Comparison of ENCODE assay signal across 28 mouse cellular contexts in the genomic region with DNA sequence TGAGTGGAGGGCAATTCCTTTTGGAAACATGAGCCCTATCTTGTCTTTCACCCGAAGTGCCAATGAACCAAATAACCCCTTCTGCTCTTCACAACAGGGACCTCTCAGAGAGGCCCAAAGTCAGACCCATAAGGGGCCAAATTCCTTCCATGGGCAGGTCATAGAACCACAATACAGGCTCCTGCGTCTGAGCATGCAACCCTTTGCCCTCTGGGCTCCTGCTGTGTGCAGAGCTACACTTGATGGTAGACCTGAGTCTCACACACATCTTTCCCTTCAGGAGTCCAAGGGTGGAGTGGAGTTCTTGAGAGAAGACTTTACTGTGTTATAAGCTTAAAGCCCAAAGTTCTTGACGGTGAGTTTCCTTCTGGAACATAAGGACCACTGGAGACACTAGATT. TPM values are rescaled to one million over a fixed set of nuclear protein-coding genes. Genes with fewer than 3 reads are reported as not detected.
DNase-seq lines count a peak whose midpoint lies in the region; ATAC-seq and TF ChIP-seq lines count a peak whose summit lies in the region.
"Had no signal": no experiment of that assay in that cellular context is flagged by ENCODE, and none has a peak within 500 bp of the region (broad histone marks: within the 10 kb centered on the region; RNA-seq: fewer than 3 reads in every experiment).

No protein-coding gene starts in this region.

- H3K27me3 ChIP-seq in hindbrain, embryonic 10.5 days (ENCODE audit: insufficient read depth, poor library complexity, severe bottlenecking): no peaks in the 10 kb centered on the region
- H3K27me3 ChIP-seq in hindbrain, embryonic 12.5 days: no peaks in the 10 kb centered on the region
- H3K27me3 ChIP-seq in kidney, embryonic 16.5 days (ENCODE audit: insufficient read depth, low read length): no peaks in the 10 kb centered on the region
- H3K27me3 ChIP-seq in testis, adult 2 months (ENCODE audit: control insufficient read depth, insufficient read depth, low read length): no peaks in the 10 kb centered on the region
- no peaks in the 10 kb centered on the region for H3K27me3 ChIP-seq in midbrain, embryonic 15.5 days (replicated peaks)
- H3K27me3 ChIP-seq: heart, embryonic 13.5 days; hindbrain, embryonic 13.5 days; Patski had no signal

- no peak for TF ChIP-seq CTCF in testis, adult 2 months (IDR thresholded peaks at IDR 0.05; ENCODE audit: control insufficient read depth, insufficient read depth, insufficient replicate concordance, low read depth, low read length)

- H3K9me3 ChIP-seq in hindbrain, embryonic 10.5 days: no peaks in the 10 kb centered on the region
- no peaks in the 10 kb centered on the region for H3K9me3 ChIP-seq in hindbrain, embryonic 12.5 days (replicated peaks)
- H3K9me3 ChIP-seq in kidney, embryonic 16.5 days (ENCODE audit: low read length): no peaks in the 10 kb centered on the region
- H3K9me3 ChIP-seq in midbrain, embryonic 15.5 days: no peaks in the 10 kb centered on the region
- H3K9me3 ChIP-seq: forebrain, embryonic 10.5 days; forebrain, embryonic 13.5 days; heart, embryonic 10.5 days; heart, embryonic 13.5 days; hindbrain, embryonic 13.5 days had no signal

- TF ChIP-seq POLR2A in testis, adult 2 months (IDR thresholded peaks at IDR 0.05; ENCODE audit: control insufficient read depth, low read depth, low read length): no peak

- peaks cover 46% of the 10 kb centered on the region for H3K4me1 ChIP-seq in hindbrain, embryonic 10.5 days (replicated peaks)
- H3K4me1 ChIP-seq in hindbrain, embryonic 12.5 days: peaks cover 20% of the 10 kb centered on the region
- H3K4me1 ChIP-seq in kidney, embryonic 16.5 days (ENCODE audit: insufficient read depth, low read length): peaks cover 86% of the 10 kb centered on the region
- 0 out of 2 replicates have a peak, but pooled peaks cover 2% of the 10 kb centered on the region for H3K4me1 ChIP-seq in testis, adult 2 months (ENCODE audit: control insufficient read depth, insufficient read depth, low read length)
- H3K4me1 ChIP-seq in midbrain, embryonic 15.5 days: no peaks in the 10 kb centered on the region
- H3K4me1 ChIP-seq: forebrain, embryonic 13.5 days had no signal

- ATAC-seq in hindbrain, embryonic 12.5 days (ENCODE audit: low FRiP score): no peak
- ATAC-seq in kidney, embryonic 16.5 days (ENCODE audit: low FRiP score, low TSS enrichment): no peak
- no peak for ATAC-seq in midbrain, embryonic 15.5 days (replicated peaks)
- ATAC-seq: activated CD4-positive, CD25-positive, alpha-beta regulatory T cell, adult 4 months; forebrain, embryonic 13.5 days; forebrain, embryonic 16.5 days; hindbrain, embryonic 16.5 days; Patski had no signal

- H3K4me2 ChIP-seq in hindbrain, embryonic 12.5 days (replicated peaks): no peak overlapping the region
- no peak overlapping the region for H3K4me2 ChIP-seq in kidney, embryonic 16.5 days (replicated peaks; ENCODE audit: low read depth, low read length)
- H3K4me2 ChIP-seq in midbrain, embryonic 15.5 days: no peak overlapping the region
- H3K4me2 ChIP-seq: forebrain, embryonic 13.5 days; heart, embryonic 13.5 days; hindbrain, embryonic 13.5 days had no signal

- 46% methylated on average over 3 of the region's 3 CpGs for WGBS in hindbrain, embryonic 10.5 days
- 54% methylated on average over 3 of the region's 3 CpGs for WGBS in hindbrain, embryonic 12.5 days
- WGBS in kidney, embryonic 16.5 days: 39% methylated on average over 3 of the region's 3 CpGs
- WGBS in midbrain, embryonic 15.5 days: 59% methylated on average over 3 of the region's 3 CpGs

- H3K4me3 ChIP-seq in hindbrain, embryonic 10.5 days: no peak overlapping the region
- no peak overlapping the region for H3K4me3 ChIP-seq in hindbrain, embryonic 12.5 days
- no peak overlapping the region for H3K4me3 ChIP-seq in kidney, embryonic 16.5 days (ENCODE audit: low read length)
- peak overlapping the region; percentile 52 for H3K4me3 ChIP-seq in testis, adult 2 months (ENCODE audit: control insufficient read depth, low read depth, low read length)
- no peak overlapping the region for H3K4me3 ChIP-seq in midbrain, embryonic 15.5 days
- H3K4me3 ChIP-seq: forebrain, embryonic 10.5 days; forebrain, embryonic 13.5 days; heart, adult 2 months; heart, embryonic 10.5 days; heart, embryonic 13.5 days; hindbrain, embryonic 13.5 days had no signal

- peak overlapping the region; percentile 53; the same call in 1 of the 2 replicates for H3K27ac ChIP-seq in hindbrain, embryonic 10.5 days
- no peak overlapping the region for H3K27ac ChIP-seq in hindbrain, embryonic 12.5 days
- peak overlapping the region; percentile 83 for H3K27ac ChIP-seq in kidney, embryonic 16.5 days (ENCODE audit: low read length)
- no peak overlapping the region for H3K27ac ChIP-seq in testis, adult 2 months (ENCODE audit: control insufficient read depth, insufficient read depth, low read depth, low read length)
- H3K27ac ChIP-seq in midbrain, embryonic 15.5 days: no peak overlapping the region
- H3K27ac ChIP-seq: forebrain, embryonic 10.5 days; forebrain, embryonic 13.5 days; heart, adult 2 months; heart, embryonic 10.5 days; heart, embryonic 13.5 days; hindbrain, embryonic 13.5 days had no signal

- DNase-seq in hindbrain, embryonic 10.5 days (ENCODE audit: low spot score): no peak
- DNase-seq in kidney, adult 18-20 months: no peak
- no peak for DNase-seq in testis, postnatal 10 days (ENCODE audit: low spot score)
- DNase-seq: adrenal gland, adult 8-10 months; adrenal gland, postnatal 25 days; cerebellum, adult 11-12 months; cerebellum, adult 8-10 months; cerebellum, postnatal 10 days; cerebellum, postnatal 36 days; gastrocnemius, postnatal 10 days; gastrocnemius, postnatal 36 days; heart, adult 2 months; heart, postnatal 14 days; heart, postnatal 4 days had no signal

- H3K36me3 ChIP-seq in hindbrain, embryonic 10.5 days: no peaks in the 10 kb centered on the region
- H3K36me3 ChIP-seq in hindbrain, embryonic 12.5 days: no peaks in the 10 kb centered on the region
- no peaks in the 10 kb centered on the region for H3K36me3 ChIP-seq in kidney, embryonic 16.5 days (ENCODE audit: insufficient read depth, low read length)
- H3K36me3 ChIP-seq in testis, adult 2 months (ENCODE audit: control insufficient read depth, insufficient read depth, low read length): no peaks in the 10 kb centered on the region
- no peaks in the 10 kb centered on the region for H3K36me3 ChIP-seq in midbrain, embryonic 15.5 days (replicated peaks)
- H3K36me3 ChIP-seq: forebrain, embryonic 10.5 days; G1E; heart, embryonic 10.5 days; hindbrain, embryonic 13.5 days had no signal

- H3K9ac ChIP-seq in hindbrain, embryonic 12.5 days: no peak overlapping the region
- H3K9ac ChIP-seq in kidney, embryonic 16.5 days (replicated peaks; ENCODE audit: low read length): no peak overlapping the region
- no peak overlapping the region for H3K9ac ChIP-seq in midbrain, embryonic 15.5 days
- H3K9ac ChIP-seq: forebrain, embryonic 13.5 days; hindbrain, embryonic 13.5 days had no signal

RNA-seq across cellular contexts. Expression of gene Ptpn14, which starts 51.2 kb away (rescaled TPM):
- 5.0 and 5.1 TPM in 2 replicates for polyA plus RNA-seq in hindbrain, embryonic 10.5 days (2016; fragmentation: Nextera tagmentation; extraction: Ambion mirVana)
- polyA plus RNA-seq in hindbrain, embryonic 12.5 days (2016; fragmentation: Nextera tagmentation; extraction: Ambion mirVana): 7.6 and 8.7 TPM in 2 replicates
- 16.1 and 17.0 TPM in 2 replicates for polyA plus RNA-seq in kidney, embryonic 16.5 days (2015; fragmentation: Nextera tagmentation; extraction: Ambion mirVana)
- 3.3 and 3.9 TPM in 2 replicates for polyA plus RNA-seq in testis, adult 2 months (2012; rRNA removed)
- polyA plus RNA-seq in midbrain, embryonic 15.5 days (2015; fragmentation: Nextera tagmentation; extraction: Ambion mirVana): 1.5 and 2.1 TPM in 2 replicates
- polyA plus RNA-seq: G1E had no signal

Comparison
In these comparisons a context has a peak if more than half of its experiments do, and no peak if none do; other contexts are left out.
1. H3K27ac ChIP-seq: peak in hindbrain, embryonic 10.5 days (single experiment) and kidney, embryonic 16.5 days (single experiment); none in hindbrain, embryonic 12.5 days (single experiment), testis, adult 2 months (single experiment) and midbrain, embryonic 15.5 days (single experiment).